Mouse (Mus musculus) kidney, postnatal 0 days (tissue): ENCODE measurements around the gene Nudcd2. TPM values are rescaled to one million over a fixed set of nuclear protein-coding genes. Genes with fewer than 3 reads are reported as not detected.

Source experiments
- ATAC-seq: fragments of 200-750 bp; cut with Nextera tagmentation; replicated peaks from 2 replicates; pipeline ENCODE4 v1.8.0; 2017; ENCODE audit warnings: low read depth, moderate number of reproducible peaks, moderate TSS enrichment, moderate library complexity; ENCODE audit not compliant: low FRiP score
- DNase-seq: peaks from one replicate; pipeline ENCODE4 v3.0.0-alpha.2; 2016; ENCODE audit warnings: low spot score
- H3K27ac ChIP-seq: fragments of 300-500 bp; sonication (generic); 2 replicates; pipeline ENCODE4 v1.5.1; 2014; ENCODE audit warnings: mild to moderate bottlenecking
- H3K27me3 ChIP-seq: fragments of 300-500 bp; sonication (generic); 2 replicates; pipeline ENCODE4 v1.6.1; 2014; ENCODE audit warnings: low read length, mixed read lengths; ENCODE audit not compliant: insufficient read depth
- H3K36me3 ChIP-seq: fragments of 300-500 bp; sonication (generic); 2 replicates; pipeline ENCODE4 v1.6.1; 2014; ENCODE audit warnings: low read length, mixed read lengths; ENCODE audit not compliant: insufficient read depth
- H3K4me1 ChIP-seq: fragments of 300-500 bp; sonication (generic); replicated peaks from 2 replicates; pipeline ENCODE4 v1.6.1; 2014; ENCODE audit warnings: antibody characterized with exemption, low read length, mixed read lengths; ENCODE audit not compliant: insufficient read depth
- H3K4me2 ChIP-seq: fragments of 300-500 bp; sonication (generic); 2 replicates; pipeline ENCODE4 v1.6.1; 2014; ENCODE audit warnings: mild to moderate bottlenecking, low read length, moderate library complexity, mixed read lengths
- H3K4me3 ChIP-seq: fragments of 300-500 bp; sonication (generic); replicated peaks from 2 replicates; pipeline ENCODE4 v1.5.1; 2014; ENCODE audit warnings: low read depth, low read length
- H3K9ac ChIP-seq: fragments of 300-500 bp; sonication (generic); 2 replicates; pipeline ENCODE4 v1.6.1; 2014; ENCODE audit warnings: low read depth, low read length
- H3K9me3 ChIP-seq: fragments of 300-500 bp; sonication (generic); replicated peaks from 2 replicates; pipeline ENCODE4 v1.6.1; 2016; ENCODE audit warnings: low read length, inconsistent platforms, mixed read lengths
- CTCF ChIP-seq: IDR thresholded peaks from 2 replicates; pipeline ENCODE4 v1.5.1; 2016; ENCODE audit warnings: antibody characterized with exemption, low read depth, mild to moderate bottlenecking, moderate library complexity
- WGBS: fragments of 180-500 bp; shearing (Covaris S2); extraction: QIAGEN DNeasy Blood & Tissue Kit; methylation state at CpG from one replicate; pipeline ENCODE4 v1.1.7; 2014; 5-methylcytosine and 5-hydroxymethylcytosine counted together
- polyA plus RNA-seq: library from polyadenylated mRNA; unstranded; fragments of >200 nt; fragmentation: Nextera tagmentation; extraction: Ambion mirVana; gene quantifications from 2 replicates; pipeline ENCODE4 v1.2.1, GENCODE M21; 2015

Nudcd2 gene
- polyA plus RNA-seq, 1 experiment from 2014 or later: 136 TPM

DNA sequence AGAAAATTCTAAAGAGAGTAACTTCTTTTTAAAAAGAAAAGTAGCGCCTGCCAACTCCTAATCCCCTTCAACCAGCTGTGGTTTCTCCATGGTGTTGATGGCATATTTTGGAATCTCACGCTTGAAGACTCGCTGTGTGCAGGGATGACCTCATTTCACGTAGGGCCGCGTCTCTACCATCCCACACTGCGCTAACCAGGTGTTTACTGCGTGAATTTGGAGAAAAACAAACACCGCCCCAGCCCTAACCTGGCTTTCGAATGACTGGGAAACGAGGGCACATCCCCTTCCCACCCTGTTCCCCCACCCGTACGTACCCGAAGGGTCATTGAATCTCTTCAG lies 499 bp upstream of the Nudcd2 start:
- under 1% methylated on average over 14 of the region's 14 CpGs for WGBS
- no peak for TF ChIP-seq CTCF

DNA sequence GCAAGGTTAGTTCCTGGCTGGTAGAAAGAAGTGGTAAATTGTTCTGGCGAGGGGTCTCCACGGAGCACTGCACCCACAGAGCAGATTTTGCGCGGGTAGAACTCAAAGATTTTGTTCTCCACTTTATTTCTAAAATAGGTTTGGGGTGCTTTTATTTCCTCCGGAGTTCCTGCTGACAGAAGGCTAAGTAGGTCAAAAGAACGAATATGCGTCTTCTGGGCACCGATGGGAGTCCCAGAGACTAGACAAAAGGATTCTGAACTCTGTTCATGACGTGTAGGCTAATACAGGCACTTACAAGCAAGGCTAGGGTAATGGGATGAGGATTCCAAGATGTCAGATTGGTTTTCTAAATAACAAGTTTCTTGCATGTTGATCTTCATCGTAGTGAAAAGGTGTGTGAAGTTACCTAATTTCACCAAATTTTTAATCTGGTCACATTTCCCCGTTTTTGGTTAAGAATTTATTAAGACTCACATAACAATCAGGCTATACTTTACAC lies 835 bp downstream of the Nudcd2 start:
- 4% methylated on average over 11 of the region's 11 CpGs for WGBS
- peaks cover 10% of the 10 kb centered on the region; the same call in 1 of the 2 replicates for H3K36me3 ChIP-seq
- H3K4me2 ChIP-seq: peak overlapping the region; percentile 90
- H3K9ac ChIP-seq: peak overlapping the region; percentile 91
- no peaks in the 10 kb centered on the region for H3K27me3 ChIP-seq
- TF ChIP-seq CTCF: no peak
- no peaks in the 10 kb centered on the region for H3K9me3 ChIP-seq
- peaks cover 6% of the 10 kb centered on the region for H3K4me1 ChIP-seq
- ATAC-seq (no peak), DNase-seq (peak; percentile 34)
- H3K4me3 ChIP-seq: peak overlapping the region; percentile 76
- peak overlapping the region; percentile 81 for H3K27ac ChIP-seq

More for the DNA sequence above, 499 bp upstream of the Nudcd2 start:
- Histone ChIP-seq H3K4me1 (peaks cover 6% of the 10 kb centered on the region), H3K27me3 (no peaks in the 10 kb centered on the region), H3K9me3 (no peaks in the 10 kb centered on the region), H3K36me3 (0 out of 2 replicates have a peak, but pooled peaks cover 5% of the 10 kb centered on the region), H3K4me2 (peak overlapping the region; percentile 91), H3K9ac (peak overlapping the region; percentile 59), H3K27ac (no peak overlapping the region), H3K4me3 (peak overlapping the region; percentile 76)
- DNase-seq (peak; percentile 10), ATAC-seq (peak; percentile 17; the same call in 1 of the 2 replicates)

DNA sequence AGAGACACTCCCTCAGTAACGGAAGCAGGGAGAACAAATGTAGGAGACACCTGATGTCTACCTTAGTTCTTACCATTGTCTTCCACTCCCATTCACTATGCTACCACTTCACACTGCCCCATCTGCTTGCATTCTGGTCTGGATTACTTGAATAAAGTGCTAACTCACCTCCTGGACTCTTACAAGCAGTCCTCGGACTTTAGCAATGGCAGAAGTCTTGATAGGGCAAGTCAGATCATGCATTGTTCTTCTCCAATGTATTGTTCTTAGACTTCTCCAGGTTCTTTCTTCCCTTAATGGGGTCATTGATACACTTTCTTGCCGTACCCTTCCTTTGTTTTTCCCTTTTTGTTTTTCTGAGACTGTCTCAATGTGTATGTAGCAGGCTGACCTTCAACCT lies 3.9 kb downstream of the Nudcd2 start:
- H3K4me2 ChIP-seq: no peak overlapping the region
- H3K4me3 ChIP-seq: no peak overlapping the region
- no peaks in the 10 kb centered on the region for H3K9me3 ChIP-seq
- H3K27me3 ChIP-seq: no peaks in the 10 kb centered on the region
- 90% methylated on average over 3 of the region's 3 CpGs for WGBS
- no peak for DNase-seq
- ATAC-seq: no peak
- H3K36me3 ChIP-seq: peaks cover 15% of the 10 kb centered on the region; the same call in 1 of the 2 replicates
- H3K27ac ChIP-seq: no peak overlapping the region
- TF ChIP-seq CTCF: no peak
- H3K9ac ChIP-seq: no peak overlapping the region
- H3K4me1 ChIP-seq: no peaks in the 10 kb centered on the region; the same call in 1 of the 2 replicates

DNA sequence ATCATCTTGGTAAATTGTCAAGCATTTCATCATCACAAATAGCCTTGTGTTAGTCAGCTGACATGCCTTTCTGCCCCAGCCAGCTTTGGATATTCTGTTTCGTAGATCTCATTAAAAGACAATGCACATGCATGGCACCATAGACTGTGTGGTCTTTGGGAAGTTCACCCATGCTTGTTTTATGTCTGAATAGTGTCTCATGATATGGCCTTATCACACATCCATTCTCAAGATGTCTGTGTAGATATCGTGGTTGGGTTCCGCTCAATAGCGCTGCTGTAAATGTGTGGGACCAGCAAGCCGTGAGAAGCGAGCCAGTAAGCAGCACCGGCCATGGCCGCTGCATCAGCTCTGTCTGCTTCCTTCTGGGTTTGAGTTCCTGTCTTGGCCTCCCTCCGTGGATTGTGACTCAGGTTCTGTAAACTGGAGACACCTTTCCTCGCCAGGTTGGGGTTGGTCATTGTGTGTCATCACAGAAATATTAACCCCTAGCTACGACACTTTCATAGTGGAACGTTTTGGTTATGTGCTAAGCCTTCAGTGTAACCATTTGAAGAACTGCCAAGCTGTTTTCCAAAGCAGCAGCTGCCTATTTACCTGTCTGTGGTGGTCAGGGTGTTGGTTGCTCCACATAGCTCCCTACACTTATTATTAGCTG lies 8.3 kb downstream of the Nudcd2 start:
- H3K4me2 ChIP-seq: no peak overlapping the region
- WGBS: 92% methylated on average over 12 of the region's 12 CpGs
- no peak for TF ChIP-seq CTCF
- no peak overlapping the region for H3K4me3 ChIP-seq
- DNase-seq (no peak), ATAC-seq (no peak)
- no peaks in the 10 kb centered on the region for H3K4me1 ChIP-seq
- H3K36me3 ChIP-seq: peaks cover 13% of the 10 kb centered on the region; the same call in 1 of the 2 replicates
- no peaks in the 10 kb centered on the region for H3K9me3 ChIP-seq
- no peak overlapping the region for H3K27ac ChIP-seq
- no peak overlapping the region for H3K9ac ChIP-seq
- H3K27me3 ChIP-seq: no peaks in the 10 kb centered on the region

DNA sequence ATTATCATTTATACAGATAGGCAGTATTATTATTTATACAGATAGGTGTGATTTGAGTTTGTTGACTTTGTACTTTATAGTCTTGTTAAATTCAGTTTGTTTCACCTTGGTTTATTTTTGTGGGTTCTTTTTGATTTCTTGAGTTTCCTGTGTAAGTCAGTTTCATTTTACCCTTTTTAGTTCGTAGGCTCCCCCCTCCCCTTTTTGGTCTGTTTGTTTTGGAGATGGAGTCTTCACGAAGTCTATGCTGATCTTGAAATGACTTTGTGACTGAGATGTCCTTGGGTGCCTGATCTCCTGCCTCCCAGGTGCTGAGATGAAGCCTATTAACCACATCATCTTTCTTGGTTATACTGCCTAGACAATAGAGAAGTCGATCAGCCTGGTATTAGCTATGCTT lies 10.9 kb downstream of the Nudcd2 start:
- ATAC-seq (no peak), DNase-seq (no peak)

DNA sequence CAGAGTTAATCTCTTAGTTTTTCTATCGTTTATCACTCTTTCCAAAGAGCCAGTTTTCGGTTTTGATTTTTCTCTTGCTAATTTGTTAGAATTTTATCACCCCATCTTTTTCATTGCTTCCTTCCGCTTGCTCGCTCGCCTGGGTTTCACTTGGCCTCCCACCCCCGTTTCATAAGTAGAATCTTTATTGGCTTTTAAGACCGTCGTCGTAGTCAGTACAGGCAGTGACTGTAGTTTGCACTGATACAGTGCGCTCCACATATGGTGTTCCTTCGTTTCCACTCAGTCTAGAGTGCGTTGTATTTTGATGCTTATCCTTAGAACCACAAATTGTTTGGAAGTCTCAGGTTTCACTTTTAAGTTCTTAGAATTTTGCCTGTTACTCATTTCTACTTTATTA lies 12.9 kb downstream of the Nudcd2 start:
- H3K27ac ChIP-seq: no peak overlapping the region
- no peak overlapping the region for H3K9ac ChIP-seq
- DNase-seq: no peak
- no peak overlapping the region for H3K4me3 ChIP-seq
- H3K4me2 ChIP-seq: no peak overlapping the region
- ATAC-seq: no peak
- H3K9me3 ChIP-seq: no peaks in the 10 kb centered on the region
- no peaks in the 10 kb centered on the region for H3K36me3 ChIP-seq
- WGBS: 83% methylated on average over 12 of the region's 12 CpGs
- no peaks in the 10 kb centered on the region for H3K4me1 ChIP-seq
- H3K27me3 ChIP-seq: no peaks in the 10 kb centered on the region
- no peak for TF ChIP-seq CTCF

More for the DNA sequence above, 10.9 kb downstream of the Nudcd2 start:
- Histone ChIP-seq H3K9ac (no peak overlapping the region), H3K4me2 (no peak overlapping the region), H3K9me3 (no peaks in the 10 kb centered on the region), H3K36me3 (peaks cover 6% of the 10 kb centered on the region; the same call in 1 of the 2 replicates), H3K27ac (no peak overlapping the region), H3K4me1 (no peaks in the 10 kb centered on the region), H3K4me3 (no peak overlapping the region), H3K27me3 (no peaks in the 10 kb centered on the region)
- no peak for TF ChIP-seq CTCF
- 78% methylated on average over 3 of the region's 3 CpGs for WGBS
